Mouse (Mus musculus): ENCODE measurements around the gene Urgcp.
A peak's percentile ranks its signal among the peaks of the same experiment; 100 is the strongest.

Urgcp gene

GRCm38 (mm10) chr11:5782199-5782944, 20.2 kb upstream of the Urgcp start:
- DNase-seq: no peak

GRCm38 (mm10) chr11:5780035-5780499, 17.9 kb upstream of the Urgcp start:
- DNase-seq: no peak

GRCm38 (mm10) chr11:5778481-5778880, 16.3 kb upstream of the Urgcp start:
- no peak for DNase-seq

- no peak for DNase-seq
Observed at GRCm38 (mm10) chr11:5766019-5766418, 3.8 kb upstream of the Urgcp start.

- no peak for DNase-seq
Observed at GRCm38 (mm10) chr11:5762633-5762982, 432 bp upstream of the Urgcp start.

GRCm38 (mm10) chr11:5753755-5754154, 8.4 kb downstream of the Urgcp start:
- DNase-seq: no peak

- DNase-seq: no peak
Observed at GRCm38 (mm10) chr11:5744951-5745350, 17.2 kb downstream of the Urgcp start.

- no peak for DNase-seq
Observed at GRCm38 (mm10) chr11:5742106-5742505, 20.1 kb downstream of the Urgcp start.

- DNase-seq: peak; percentile 73
Observed at GRCm38 (mm10) chr11:5740965-5741627, 21.1 kb downstream of the Urgcp start.

- DNase-seq: no peak
Observed at GRCm38 (mm10) chr11:5740599-5740964, 21.6 kb downstream of the Urgcp start.

GRCm38 (mm10) chr11:5739846-5740245, 22.3 kb downstream of the Urgcp start:
- no peak for DNase-seq

GRCm38 (mm10) chr11:5738888-5739632, 23.1 kb downstream of the Urgcp start:
- no peak for DNase-seq

GRCm38 (mm10) chr11:5737137-5737536, 25.0 kb downstream of the Urgcp start:
- DNase-seq: no peak

GRCm38 (mm10) chr11:5734323-5734722, 27.9 kb downstream of the Urgcp start:
- no peak for DNase-seq

GRCm38 (mm10) chr11:5732401-5732800, 29.8 kb downstream of the Urgcp start:
- DNase-seq: no peak

- no peak for DNase-seq
Observed at GRCm38 (mm10) chr11:5729582-5729981, 32.6 kb downstream of the Urgcp start.

GRCm38 (mm10) chr11:5718611-5719354, 43.4 kb downstream of the Urgcp start:
- DNase-seq: no peak

- DNase-seq: no peak
Observed at GRCm38 (mm10) chr11:5716938-5717705, 45.1 kb downstream of the Urgcp start.

- DNase-seq: no peak
Observed at GRCm38 (mm10) chr11:5716246-5716645, 45.9 kb downstream of the Urgcp start.

- no peak for DNase-seq
Observed at GRCm38 (mm10) chr11:5715630-5716105, 46.5 kb downstream of the Urgcp start, which contains the start of gene Mrps24. Gene Mrps24, minus strand, starts transcription at chr11:5715680.

GRCm38 (mm10) chr11:5715179-5715578, 47.0 kb downstream of the Urgcp start:
- no peak for DNase-seq

Data from right cerebral cortex, postnatal 14 days (tissue).